Mouse (Mus musculus): ENCODE results near the gene Tbrg4.
A peak's percentile ranks its signal among the peaks of the same experiment; 100 is the strongest.

Tbrg4 gene

DNA sequence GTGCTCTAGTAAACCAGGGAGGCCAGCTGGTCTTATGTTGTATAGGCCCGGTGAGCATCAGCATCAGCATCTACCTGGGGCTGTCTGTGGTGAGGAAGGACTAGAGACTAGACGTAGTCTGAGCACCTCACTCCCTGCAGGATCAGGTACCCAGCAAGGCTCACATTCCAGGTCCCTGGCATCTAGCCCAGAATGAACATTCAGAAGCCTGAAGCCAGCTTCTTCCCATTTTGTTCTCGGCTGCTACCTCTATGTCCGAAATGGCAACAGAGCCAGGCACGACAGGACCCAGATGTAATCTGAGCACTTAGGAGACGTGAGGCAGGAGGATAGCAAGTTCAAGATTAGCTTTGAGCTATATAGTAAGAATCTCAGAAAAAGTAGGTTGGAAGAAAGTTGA lies 31.0 kb downstream of the Tbrg4 start:
- DNase-seq (ENCODE audit: low spot score in 2 of 2): no peak

DNA sequence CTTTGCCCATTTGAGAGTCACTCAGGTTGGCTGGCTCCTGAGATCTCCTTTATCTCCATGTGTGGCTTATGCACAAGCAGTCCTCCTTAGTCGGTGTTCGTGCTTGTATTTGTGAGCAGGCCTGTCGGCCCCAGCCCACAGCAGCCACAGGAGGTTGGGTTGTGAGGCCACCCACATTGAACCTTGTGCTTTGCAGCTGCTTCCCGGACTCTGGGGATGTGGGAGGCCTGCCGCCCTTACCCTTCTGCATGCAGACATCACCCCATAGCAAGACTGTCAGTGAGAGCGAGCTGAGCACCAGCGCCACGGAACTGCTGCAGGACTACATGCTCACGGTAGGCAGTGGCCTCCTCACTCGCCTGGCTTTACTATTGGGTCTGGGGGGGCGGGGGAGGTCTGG lies 32.5 kb downstream of the Tbrg4 start:
- no peak for DNase-seq (ENCODE audit: low spot score in 2 of 2)

DNA sequence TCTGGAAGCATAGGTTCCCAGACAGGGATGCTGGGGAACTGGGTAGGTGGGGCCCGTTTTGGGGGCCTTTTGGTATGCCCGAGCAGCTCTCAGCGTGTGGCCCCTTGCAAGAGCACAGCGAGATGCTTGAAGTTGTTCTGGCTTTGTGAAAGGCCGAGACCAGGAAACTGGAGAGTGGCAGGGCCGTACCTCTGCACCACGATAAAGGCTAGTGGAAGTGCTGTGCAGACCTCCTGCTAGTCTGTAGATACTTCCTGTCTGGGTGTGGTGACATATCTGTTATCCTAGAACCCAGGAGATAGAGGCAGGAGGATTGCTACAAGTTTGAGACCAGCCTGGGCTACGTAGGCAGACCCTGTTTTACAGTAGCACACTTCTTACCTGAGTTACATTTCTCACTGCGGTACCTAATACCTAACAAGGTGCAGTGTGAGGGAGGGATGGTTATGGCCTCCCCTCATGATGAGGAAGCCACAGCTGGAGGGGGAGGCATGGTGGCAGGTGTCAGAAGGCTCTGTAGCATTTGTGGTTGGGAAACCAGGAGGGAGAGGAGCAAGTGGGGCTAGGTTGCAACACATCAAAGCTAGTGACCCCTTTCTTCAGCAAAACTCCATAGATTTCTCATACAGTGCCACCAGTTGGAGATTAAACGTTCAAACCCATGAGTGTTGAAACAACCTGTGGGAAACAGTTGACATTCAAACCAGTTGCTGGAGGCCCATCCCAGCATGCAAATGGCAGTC lies 34.8 kb downstream of the Tbrg4 start:
- no peak for DNase-seq (ENCODE audit: low spot score in 2 of 2)

DNA sequence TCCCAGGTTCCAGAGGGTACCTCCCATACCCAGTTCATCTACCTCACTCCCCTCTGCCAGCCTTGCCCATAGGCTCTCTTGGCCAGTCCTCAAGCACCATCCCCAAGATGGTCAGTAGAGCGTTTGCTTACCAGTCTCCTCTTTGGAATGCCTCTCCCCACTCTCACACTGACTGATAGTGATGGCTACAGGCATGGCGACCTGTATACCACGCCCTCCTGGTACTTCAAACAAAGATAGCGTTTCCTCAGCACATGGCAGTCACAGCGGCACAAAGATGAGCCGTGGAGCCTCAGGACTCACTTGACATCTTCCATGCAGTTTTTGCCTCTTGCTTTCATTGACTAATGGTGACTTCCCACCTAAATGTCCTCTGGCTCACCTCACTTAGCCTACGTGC lies 36.0 kb downstream of the Tbrg4 start:
- no peak for DNase-seq (ENCODE audit: low spot score in 2 of 2)

DNA sequence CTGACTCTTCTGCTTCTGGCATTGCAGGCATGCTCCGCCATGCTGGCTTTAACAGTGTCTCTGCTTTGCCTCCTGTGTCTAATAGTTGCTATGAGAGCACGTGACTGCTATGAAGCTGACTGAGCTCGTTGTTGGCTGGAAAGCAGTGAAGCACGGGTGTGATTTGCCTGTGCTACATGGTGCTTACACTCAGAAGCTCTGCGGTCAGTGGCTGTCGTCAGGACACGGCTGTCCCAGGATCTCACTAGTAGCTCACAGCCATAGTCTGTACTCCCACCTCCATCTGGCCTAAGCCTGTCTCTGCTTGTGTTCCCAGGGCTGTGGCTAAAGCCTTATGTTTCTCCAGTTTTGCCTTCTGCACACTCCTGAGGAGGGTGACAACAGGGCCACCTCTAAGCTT lies 37.6 kb downstream of the Tbrg4 start:
- DNase-seq (ENCODE audit: low spot score in 2 of 2): peak in 1 of 2 experiments; percentile 70

DNA sequence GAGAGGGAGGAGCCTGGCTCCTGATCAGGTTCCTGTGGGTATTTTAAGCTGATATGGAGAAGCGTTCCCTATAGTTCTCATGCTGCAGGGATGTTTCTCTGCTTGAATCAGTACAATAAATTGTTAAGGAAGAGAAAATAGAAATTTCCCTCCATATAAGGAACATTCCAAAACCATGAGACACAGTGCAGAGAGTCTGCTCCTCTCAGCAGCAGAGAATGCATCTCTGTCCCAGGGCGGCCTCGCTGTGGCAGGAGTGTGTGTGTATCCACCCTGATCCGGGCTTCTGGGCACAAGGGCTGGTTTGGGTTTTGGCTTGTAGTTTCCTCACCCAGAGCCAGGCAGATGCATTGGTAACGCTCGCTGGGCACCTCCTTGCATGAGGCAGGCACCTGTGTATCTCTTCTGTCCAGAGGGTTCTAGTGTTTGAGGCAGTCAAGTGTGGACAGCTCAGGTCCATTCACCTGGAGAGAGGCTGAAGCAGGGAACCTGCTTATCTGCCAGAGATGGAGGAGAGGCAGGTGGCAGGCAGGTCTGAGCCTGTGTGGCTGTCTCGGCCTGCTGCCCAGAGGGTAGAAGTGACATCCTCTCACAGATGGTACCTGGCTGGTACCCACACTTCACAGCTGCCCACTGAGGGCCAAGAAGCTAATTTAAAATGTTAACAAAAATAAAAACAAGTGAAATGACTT lies 38.5 kb downstream of the Tbrg4 start:
- no peak for DNase-seq (ENCODE audit: low spot score in 2 of 2)

DNA sequence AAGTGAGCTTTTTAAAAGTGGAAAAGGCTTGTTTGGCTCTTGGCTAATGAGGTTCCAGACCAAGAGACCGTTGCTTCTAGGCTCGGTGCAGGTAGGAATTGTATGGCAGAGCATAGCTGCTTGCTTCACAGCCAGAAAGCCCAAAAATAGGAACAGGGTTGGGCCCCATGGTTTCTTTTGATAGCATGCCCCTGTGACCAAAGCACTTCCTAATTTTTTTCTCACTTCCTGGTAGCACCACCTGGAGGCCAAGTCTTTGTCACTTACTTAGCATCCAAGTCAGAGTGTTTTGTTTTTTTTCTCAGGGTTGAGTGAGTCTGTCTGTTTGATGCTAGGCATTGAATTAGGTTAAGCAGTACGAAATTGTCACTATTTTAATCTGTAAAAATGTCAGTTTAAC lies 39.2 kb downstream of the Tbrg4 start:
- peak in 1 of 2 experiments; percentile 77 for DNase-seq (ENCODE audit: low spot score in 2 of 2)

DNA sequence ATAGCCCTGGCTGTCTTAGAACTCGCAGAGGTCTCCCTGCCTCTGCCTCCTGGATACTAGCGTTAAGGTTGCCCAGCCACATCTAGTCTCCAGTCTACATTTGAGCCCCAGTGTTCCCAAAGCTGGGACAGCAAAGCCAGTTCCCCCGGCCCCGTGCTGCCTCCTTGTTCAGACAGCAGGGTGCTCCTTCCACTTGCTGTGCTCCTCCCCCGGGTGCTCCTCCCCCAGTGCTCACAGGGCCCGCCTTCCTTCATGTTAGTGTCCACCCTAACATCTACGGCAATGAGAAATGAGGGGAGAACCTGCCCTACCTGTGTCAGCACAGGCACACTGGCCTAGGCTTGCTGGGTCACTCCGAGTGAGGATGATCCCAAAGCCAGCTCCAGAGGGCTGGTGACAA lies 40.1 kb downstream of the Tbrg4 start:
- DNase-seq (ENCODE audit: low spot score in 2 of 2): no peak

DNA sequence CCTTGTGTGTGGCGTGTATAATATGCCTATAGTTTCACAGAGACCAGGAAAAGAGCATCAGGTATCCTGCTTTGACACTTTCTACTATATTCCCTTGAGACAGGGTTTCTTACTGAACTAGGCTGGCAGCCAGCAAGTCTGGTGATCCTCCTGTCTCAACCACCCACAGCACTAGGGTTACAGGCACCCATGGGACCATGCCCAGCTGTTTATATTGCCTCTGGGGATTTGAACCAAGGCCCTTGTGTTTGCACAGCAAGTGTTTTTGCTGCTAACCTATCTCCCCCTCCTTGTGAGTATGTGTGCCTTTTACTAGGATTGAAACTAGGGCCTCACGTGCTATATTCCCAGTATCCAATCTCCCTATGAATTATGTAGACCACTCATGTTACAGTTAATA lies 44.3 kb downstream of the Tbrg4 start:
- peak in 1 of 2 experiments; percentile 74 for DNase-seq (ENCODE audit: low spot score in 2 of 2)

DNA sequence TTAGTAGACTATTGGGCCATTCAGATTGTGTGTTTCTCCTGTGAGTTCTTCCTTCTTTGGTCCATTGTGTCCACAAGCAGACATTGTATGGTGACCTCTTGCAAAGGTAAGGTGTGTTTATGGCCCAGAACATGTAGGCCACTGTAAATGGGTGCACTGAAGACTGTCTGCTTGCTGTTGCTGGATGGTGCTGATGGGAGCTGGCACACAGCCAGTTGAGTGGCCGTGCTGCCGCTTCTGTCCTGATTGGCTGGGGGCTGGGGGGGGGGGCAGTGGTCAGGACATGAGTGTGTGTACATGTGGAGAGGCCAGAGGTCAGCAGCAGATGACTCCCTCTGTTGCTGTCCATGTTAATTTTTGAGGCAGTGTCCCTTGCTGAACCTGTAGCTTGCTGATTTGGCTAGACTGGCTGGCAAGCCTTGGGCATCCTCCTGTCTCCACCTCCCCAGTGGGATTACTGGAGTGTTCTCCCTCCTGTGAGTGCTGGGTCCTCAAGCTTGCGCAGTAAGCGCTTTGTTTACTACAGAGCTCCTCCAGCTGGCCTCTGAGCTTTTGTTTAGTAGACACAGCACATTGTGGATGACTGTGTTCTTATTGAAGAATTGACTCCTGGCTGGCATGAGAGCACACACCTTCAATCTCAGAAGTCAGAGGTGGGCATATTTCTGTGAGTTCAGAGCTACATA lies 45.7 kb downstream of the Tbrg4 start:
- DNase-seq (ENCODE audit: low spot score in 2 of 2): no peak

DNA sequence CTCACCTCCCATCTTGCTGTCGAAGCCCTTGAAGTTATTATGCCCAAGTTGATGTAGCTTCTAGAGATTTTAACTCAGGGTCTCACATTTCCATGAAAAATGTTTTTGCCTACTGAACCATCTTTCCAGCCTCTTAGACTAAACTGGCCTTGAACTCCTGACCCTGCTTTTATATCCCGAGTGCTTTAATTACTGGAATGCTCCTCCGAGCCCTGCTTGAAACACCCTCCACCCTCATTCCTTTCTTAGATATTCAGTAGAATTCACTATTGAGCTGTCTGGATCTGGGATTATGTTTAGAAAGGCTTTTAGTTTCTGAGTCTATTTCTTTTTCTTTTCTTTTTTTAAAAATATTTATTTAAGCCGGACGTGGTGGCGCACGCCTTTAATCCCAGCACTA lies 46.5 kb downstream of the Tbrg4 start:
- DNase-seq (ENCODE audit: low spot score in 2 of 2): no peak

DNA sequence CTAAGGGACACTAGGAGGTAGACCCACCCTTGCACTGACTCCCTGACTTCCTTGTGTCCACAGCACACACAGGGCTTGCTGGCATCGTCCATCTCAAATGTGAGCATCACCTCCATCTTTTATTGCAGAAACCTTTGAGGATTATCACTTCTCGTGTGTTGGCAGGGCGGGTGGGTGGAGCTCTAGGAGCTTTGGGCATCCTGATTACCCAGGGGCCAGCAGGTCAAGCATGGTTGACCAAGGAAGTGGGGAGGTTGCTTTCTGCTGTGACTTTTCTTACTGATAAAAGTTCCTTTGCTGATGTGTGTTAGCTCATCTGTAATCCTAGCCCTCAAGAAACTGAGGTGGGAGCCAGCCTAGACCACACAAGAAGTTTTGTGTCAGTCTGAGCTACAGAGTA lies 49.7 kb downstream of the Tbrg4 start:
- DNase-seq (ENCODE audit: low spot score in 2 of 2): no peak

DNA sequence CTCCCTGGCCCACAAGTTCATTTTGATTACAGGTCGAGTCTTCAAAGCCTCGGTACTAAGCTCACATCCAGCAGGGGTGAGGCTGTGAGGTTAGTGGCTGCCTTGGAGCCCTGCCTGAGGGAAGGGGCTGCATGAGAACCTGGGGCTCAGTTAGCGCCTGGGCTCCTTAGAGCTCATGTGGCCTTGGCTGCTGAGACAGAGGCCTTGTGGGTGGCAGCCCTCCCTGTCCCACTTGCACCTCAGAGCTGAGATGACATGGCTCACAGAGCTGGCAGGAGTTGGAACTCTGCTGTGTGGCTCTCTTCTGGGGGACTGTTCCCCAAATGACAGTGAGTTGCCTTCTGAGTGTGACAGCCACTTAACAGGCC lies 56.5 kb downstream of the Tbrg4 start:
- no peak for DNase-seq (ENCODE audit: low spot score in 2 of 2)

DNA sequence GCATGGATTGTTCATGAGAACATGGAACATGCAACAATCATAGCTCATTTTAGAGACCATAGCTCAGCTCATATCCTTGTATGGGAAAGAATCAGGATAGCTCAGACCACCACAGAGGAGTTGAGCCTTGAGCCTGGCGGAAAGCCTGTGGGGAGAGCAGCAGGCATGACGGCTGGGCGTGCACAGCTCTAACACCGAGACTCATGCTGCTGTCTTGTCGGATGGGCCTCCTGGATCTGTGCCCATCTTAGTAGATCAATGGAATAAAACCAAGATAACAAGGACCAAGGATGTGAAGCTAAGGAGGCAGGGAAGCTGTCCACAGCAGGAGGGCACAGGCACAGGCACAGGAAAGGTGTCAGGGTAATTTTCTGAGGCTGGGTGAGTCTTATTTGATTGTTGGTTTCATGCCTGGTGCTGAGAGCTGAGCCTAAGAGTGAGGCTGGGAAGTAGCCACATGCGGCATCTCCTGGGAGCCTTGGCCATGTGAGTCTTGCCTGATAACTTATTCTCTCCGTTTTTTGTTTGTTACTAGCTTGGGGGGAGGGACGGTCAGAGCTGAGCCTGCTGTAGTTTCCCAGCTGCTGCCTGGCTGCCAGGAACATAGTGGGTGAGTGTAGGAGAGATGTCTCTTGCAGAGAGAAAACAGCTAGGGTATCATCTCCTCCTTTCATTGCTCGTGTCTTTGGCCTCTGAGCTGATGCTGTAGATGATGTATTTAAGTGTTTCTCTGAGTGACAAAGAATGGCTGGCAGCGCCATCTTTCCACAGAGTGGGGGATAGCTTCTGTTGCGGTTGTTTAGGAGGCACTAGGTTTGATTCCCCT lies 57.1 kb downstream of the Tbrg4 start:
- no peak for DNase-seq (ENCODE audit: low spot score in 2 of 2)

DNA sequence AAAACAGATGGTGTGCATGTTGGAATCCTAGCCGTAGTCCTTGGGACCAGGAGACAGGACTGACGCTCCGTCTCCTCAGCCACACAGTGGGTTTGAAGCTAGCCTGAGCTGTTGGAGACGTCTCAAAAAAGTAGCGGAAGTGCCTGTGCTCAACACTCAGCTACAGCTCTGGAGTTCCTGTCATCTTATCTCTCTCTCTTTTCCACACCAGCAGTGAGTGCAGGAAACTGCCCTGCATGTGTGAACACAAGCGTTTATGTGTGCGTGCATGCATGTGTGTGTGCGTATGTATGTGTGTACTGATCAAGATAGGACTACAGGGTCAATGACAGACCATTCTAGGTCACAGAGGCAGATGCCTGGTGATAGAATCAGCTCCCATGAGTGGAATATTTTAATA lies 57.9 kb downstream of the Tbrg4 start:
- DNase-seq (ENCODE audit: low spot score in 2 of 2): no peak

DNA sequence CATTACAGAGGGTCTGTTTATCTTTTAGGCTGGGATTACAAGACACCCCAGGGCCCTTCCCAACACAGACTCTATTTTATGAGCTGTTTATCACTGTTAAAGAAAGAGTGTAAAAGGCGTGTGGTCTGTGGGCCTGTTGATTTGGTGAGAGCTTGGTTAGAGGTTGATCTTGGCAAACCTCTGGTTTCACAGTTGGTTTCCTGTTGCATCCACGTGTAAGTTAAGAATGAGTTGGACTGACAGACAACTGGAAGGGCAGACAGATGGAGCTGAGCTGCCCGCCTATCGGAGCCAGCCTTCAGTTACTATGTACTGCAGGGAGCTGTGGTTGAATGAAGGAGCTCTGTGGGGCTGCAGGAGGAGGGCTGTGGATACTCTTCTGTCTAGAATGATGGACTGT lies 59.4 kb downstream of the Tbrg4 start:
- DNase-seq (ENCODE audit: low spot score in 2 of 2): peak; percentile 23 to 45
